Mouse (Mus musculus): ENCODE results near the gene Dgki. TPM values are rescaled to one million over a fixed set of nuclear protein-coding genes. Genes with fewer than 3 reads are reported as not detected.

The Dgki gene
- total and polyA plus RNA-seq, 2 experiments from 2014 or later: 4.6 to 26.9 TPM

DNA sequence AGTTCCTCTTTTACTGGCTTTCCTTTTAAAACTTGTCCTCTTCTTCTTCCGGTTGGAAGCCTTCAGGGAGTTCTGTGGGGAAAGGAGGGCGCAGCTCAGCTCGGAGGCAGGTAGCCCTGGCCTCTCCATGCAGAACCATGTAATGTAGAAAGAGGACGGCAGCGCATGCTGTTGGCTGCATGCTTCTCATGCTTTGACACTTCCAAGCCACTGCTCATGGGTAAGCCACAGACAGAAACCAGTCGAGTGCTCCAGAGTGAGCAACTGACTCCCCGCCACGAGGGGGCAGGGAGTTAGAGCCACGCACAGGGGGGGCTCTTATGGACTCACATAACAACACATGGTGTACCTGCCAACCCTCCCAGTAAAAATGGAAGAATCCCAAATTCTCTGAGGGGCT is 242.0 kb downstream of the Dgki start:
- no peaks in the 10 kb centered on the region for H3K9me3 ChIP-seq (ENCODE audit: low read length)
- no peaks in the 10 kb centered on the region for H3K4me1 ChIP-seq (ENCODE audit: insufficient read depth, low read length)
- no peaks in the 10 kb centered on the region for H3K27me3 ChIP-seq (ENCODE audit: insufficient read depth, low read length)
- H3K36me3 ChIP-seq (ENCODE audit: insufficient read depth, low read length): peaks cover 2% of the 10 kb centered on the region; the same call in 1 of the 2 replicates
- H3K27ac ChIP-seq (ENCODE audit: low read depth, low read length): no peak overlapping the region
- no peak for ATAC-seq (ENCODE audit: low FRiP score)
- 91% methylated on average over 9 of the region's 9 CpGs for WGBS
- no peak for DNase-seq (ENCODE audit: low spot score)
- no peak overlapping the region for H3K4me2 ChIP-seq (ENCODE audit: low read depth, low read length, poor library complexity, severe bottlenecking)
- no peak overlapping the region for H3K9ac ChIP-seq (replicated peaks; ENCODE audit: low read length, poor library complexity, severe bottlenecking)
- H3K4me3 ChIP-seq (ENCODE audit: low read depth, low read length): no peak overlapping the region
- no peak for TF ChIP-seq CTCF (IDR thresholded peaks at IDR 0.05)

DNA sequence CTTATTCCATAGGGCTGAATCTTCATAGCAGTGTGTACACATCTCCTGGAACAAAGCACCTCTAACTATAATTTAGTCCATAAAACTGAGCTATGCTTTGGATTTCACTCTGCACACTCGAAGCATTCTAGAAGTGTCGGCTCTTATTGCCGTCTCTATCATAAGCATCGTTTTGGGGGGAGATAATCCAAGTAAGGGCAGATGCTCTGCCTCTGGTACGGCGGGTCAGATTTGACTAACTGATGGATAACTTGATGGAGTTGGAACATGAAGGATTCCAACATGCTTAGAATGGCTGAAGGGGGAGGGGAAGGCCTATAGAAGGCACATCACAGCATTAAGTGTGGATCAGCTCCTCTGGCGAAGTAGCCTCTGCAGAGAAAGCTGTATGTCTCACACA is 242.4 kb downstream of the Dgki start:
- WGBS: 94% methylated on average over 7 of the region's 7 CpGs
- peaks cover 2% of the 10 kb centered on the region; the same call in 1 of the 2 replicates for H3K36me3 ChIP-seq (ENCODE audit: insufficient read depth, low read length)
- H3K4me2 ChIP-seq (ENCODE audit: low read depth, low read length, poor library complexity, severe bottlenecking): no peak overlapping the region
- no peak for TF ChIP-seq CTCF (IDR thresholded peaks at IDR 0.05)
- no peaks in the 10 kb centered on the region for H3K27me3 ChIP-seq (ENCODE audit: insufficient read depth, low read length)
- ATAC-seq (ENCODE audit: low FRiP score): no peak
- H3K27ac ChIP-seq (ENCODE audit: low read depth, low read length): no peak overlapping the region
- no peaks in the 10 kb centered on the region for H3K9me3 ChIP-seq (ENCODE audit: low read length)
- no peaks in the 10 kb centered on the region for H3K4me1 ChIP-seq (ENCODE audit: insufficient read depth, low read length)
- DNase-seq (ENCODE audit: low spot score): no peak
- H3K9ac ChIP-seq (replicated peaks; ENCODE audit: low read length, poor library complexity, severe bottlenecking): no peak overlapping the region
- no peak overlapping the region for H3K4me3 ChIP-seq (ENCODE audit: low read depth, low read length)

DNA sequence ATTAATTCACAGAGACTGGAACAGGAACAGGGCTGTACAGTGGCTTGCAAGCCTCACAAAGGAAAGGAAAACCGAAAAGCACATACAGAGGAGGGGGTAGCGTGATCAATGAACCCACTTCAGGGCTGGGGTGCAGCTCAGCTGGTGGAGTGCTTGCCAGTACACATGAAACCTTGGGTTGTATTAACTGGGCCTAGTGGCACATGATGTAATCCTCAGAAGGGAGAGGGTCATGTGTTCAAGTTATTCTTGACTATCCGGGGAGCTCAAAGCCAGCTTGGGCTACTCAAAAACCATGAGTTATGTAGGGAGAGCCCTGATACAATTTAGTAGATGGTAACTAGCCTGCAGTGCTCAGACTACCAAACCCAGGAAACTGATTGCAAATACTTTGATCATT is 244.3 kb downstream of the Dgki start:
- Histone ChIP-seq H3K4me3 (ENCODE audit: low read depth, low read length) (no peak overlapping the region), H3K4me1 (ENCODE audit: insufficient read depth, low read length) (no peaks in the 10 kb centered on the region), H3K36me3 (ENCODE audit: insufficient read depth, low read length) (peaks cover 2% of the 10 kb centered on the region; the same call in 1 of the 2 replicates), H3K27ac (ENCODE audit: low read depth, low read length) (no peak overlapping the region), H3K9me3 (ENCODE audit: low read length) (no peaks in the 10 kb centered on the region), H3K4me2 (ENCODE audit: low read depth, low read length, poor library complexity, severe bottlenecking) (no peak overlapping the region), H3K27me3 (ENCODE audit: insufficient read depth, low read length) (no peaks in the 10 kb centered on the region), H3K9ac (replicated peaks; ENCODE audit: low read length, poor library complexity, severe bottlenecking) (no peak overlapping the region)
- TF ChIP-seq CTCF (IDR thresholded peaks at IDR 0.05): no peak
- 88% methylated on average over 3 of the region's 3 CpGs for WGBS
- ATAC-seq (ENCODE audit: low FRiP score): no peak
- DNase-seq (ENCODE audit: low spot score): no peak

DNA sequence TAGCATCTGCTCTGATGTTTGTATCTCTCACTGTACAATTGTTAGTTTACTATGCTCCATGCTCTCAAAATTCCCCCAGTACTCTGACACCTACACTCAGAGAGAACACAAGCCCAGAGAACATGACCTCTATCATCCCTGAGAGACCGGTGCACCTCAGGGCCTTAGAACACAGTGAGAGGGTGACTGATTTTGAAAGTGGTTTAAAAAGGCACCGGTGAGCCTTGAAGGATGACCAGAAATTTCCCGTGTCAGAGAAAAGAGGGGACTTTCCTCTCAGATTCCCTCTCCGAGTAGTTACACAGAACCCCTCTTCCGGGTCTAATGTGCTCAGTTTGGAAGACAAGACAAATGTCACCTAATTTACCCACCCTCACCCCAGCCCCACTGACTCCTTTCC is 244.9 kb downstream of the Dgki start:
- Histone ChIP-seq H3K27me3 (ENCODE audit: insufficient read depth, low read length) (no peaks in the 10 kb centered on the region), H3K9ac (replicated peaks; ENCODE audit: low read length, poor library complexity, severe bottlenecking) (no peak overlapping the region), H3K36me3 (ENCODE audit: insufficient read depth, low read length) (peaks cover 2% of the 10 kb centered on the region; the same call in 1 of the 2 replicates), H3K4me3 (ENCODE audit: low read depth, low read length) (no peak overlapping the region), H3K4me1 (ENCODE audit: insufficient read depth, low read length) (no peaks in the 10 kb centered on the region), H3K9me3 (ENCODE audit: low read length) (no peaks in the 10 kb centered on the region), H3K27ac (ENCODE audit: low read depth, low read length) (no peak overlapping the region), H3K4me2 (ENCODE audit: low read depth, low read length, poor library complexity, severe bottlenecking) (no peak overlapping the region)
- ATAC-seq (ENCODE audit: low FRiP score) (no peak), DNase-seq (ENCODE audit: low spot score) (no peak)
- no peak for TF ChIP-seq CTCF (IDR thresholded peaks at IDR 0.05)
- WGBS: 81% methylated on average over 5 of the region's 5 CpGs

DNA sequence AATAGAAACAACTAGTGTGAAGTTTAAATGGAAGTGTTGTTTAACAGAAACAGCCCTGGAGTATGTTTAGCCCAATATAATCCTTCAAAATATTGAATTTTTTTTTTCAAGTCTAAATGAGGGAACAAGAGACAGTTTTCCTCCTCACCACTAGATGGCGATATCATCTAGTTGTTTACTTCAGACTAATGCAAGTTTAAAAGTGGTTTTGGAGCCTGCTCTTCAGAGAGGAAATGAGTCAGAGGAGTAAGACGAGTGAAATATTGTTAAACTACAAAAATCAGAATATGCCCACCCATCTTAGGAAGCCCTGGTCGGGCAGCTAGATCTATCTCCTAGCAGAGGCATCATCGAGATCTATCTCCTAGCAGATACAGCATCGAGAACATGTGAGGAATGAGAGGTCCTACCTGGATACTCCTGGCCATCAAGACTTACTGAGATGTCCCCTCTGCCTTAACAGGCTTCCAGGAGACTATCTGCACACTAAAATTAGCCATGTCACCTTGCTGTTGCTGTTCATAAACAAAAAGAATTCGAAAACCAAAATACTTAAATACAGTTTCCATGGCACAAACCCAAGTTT is 245.5 kb downstream of the Dgki start:
- Histone ChIP-seq H3K4me1 (ENCODE audit: insufficient read depth, low read length) (no peaks in the 10 kb centered on the region), H3K4me3 (ENCODE audit: low read depth, low read length) (no peak overlapping the region), H3K27me3 (ENCODE audit: insufficient read depth, low read length) (no peaks in the 10 kb centered on the region), H3K27ac (ENCODE audit: low read depth, low read length) (no peak overlapping the region), H3K9me3 (ENCODE audit: low read length) (no peaks in the 10 kb centered on the region), H3K9ac (replicated peaks; ENCODE audit: low read length, poor library complexity, severe bottlenecking) (no peak overlapping the region), H3K4me2 (ENCODE audit: low read depth, low read length, poor library complexity, severe bottlenecking) (no peak overlapping the region), H3K36me3 (ENCODE audit: insufficient read depth, low read length) (peaks cover 2% of the 10 kb centered on the region; the same call in 1 of the 2 replicates)
- ATAC-seq (ENCODE audit: low FRiP score): peak; percentile 27; the same call in 1 of the 2 replicates
- peak; percentile 86 for DNase-seq (ENCODE audit: low spot score)
- WGBS: 49% methylated on average over 6 of the region's 6 CpGs
- peak; percentile 90 for TF ChIP-seq CTCF (IDR thresholded peaks at IDR 0.05)

DNA sequence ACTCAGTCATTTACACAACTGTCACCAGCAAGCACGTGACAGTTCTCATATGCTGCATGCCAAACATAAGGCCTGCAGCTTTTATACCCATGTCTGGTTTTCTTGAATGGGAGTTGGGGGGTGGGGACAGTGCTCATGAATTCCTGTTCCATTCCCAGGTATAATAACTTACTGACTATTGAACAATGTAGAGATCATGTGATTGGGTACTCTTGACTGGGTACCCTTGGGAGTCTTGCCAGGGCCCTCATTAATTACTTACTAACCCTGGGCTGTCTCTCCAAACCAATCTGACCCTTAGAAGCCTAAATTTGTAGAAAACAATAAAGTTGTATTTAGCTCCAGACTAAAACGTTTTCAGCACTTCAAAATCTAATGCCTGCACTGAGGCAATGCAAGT is 246.6 kb downstream of the Dgki start:
- Histone ChIP-seq H3K27ac (ENCODE audit: low read depth, low read length) (no peak overlapping the region), H3K36me3 (ENCODE audit: insufficient read depth, low read length) (peaks cover 2% of the 10 kb centered on the region; the same call in 1 of the 2 replicates), H3K9me3 (ENCODE audit: low read length) (no peaks in the 10 kb centered on the region), H3K4me1 (ENCODE audit: insufficient read depth, low read length) (no peaks in the 10 kb centered on the region), H3K27me3 (ENCODE audit: insufficient read depth, low read length) (no peaks in the 10 kb centered on the region), H3K4me3 (ENCODE audit: low read depth, low read length) (no peak overlapping the region), H3K4me2 (ENCODE audit: low read depth, low read length, poor library complexity, severe bottlenecking) (no peak overlapping the region), H3K9ac (replicated peaks; ENCODE audit: low read length, poor library complexity, severe bottlenecking) (no peak overlapping the region)
- TF ChIP-seq CTCF (IDR thresholded peaks at IDR 0.05): no peak
- 66% methylated on average over 2 of the region's 2 CpGs for WGBS
- no peak for DNase-seq (ENCODE audit: low spot score)
- ATAC-seq (ENCODE audit: low FRiP score): no peak
